Mouse (Mus musculus) adipocyte (in vitro differentiated cells): Measurements from ENCODE around the gene Bahcc1.

Experiments used
- DNase-seq: peaks from one replicate; pipeline ENCODE4 v3.0.0-alpha.2; 2016; ENCODE audit warnings: low spot score

Gene Bahcc1

GRCm38 (mm10) chr11:120242726-120243530 is 10.2 kb downstream of the Bahcc1 start:
- DNase-seq, result peak; percentile 83

DNA sequence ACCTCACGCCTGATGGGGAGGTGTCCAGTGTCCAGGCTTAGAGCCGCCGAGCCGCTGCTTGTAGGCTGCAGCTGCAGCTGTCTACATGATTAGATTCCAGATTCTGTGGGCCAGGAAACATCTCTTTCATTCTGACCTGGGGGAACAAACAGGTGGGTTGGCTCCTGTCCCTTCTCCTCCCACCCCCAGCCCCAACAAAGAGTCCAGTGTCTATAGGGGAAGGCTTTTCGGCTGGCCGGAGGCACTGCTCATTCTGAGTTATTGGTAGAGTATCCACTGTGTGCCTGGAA is 10.7 kb downstream of the Bahcc1 start:
- DNase-seq, result no peak

GRCm38 (mm10) chr11:120248160-120248793 is 15.5 kb downstream of the Bahcc1 start:
- DNase-seq, result peak; percentile 67

- DNase-seq, result no peak
These were observed 16.2 kb downstream of the Bahcc1 start for GRCm38 (mm10) chr11:120248899-120249298.

DNA sequence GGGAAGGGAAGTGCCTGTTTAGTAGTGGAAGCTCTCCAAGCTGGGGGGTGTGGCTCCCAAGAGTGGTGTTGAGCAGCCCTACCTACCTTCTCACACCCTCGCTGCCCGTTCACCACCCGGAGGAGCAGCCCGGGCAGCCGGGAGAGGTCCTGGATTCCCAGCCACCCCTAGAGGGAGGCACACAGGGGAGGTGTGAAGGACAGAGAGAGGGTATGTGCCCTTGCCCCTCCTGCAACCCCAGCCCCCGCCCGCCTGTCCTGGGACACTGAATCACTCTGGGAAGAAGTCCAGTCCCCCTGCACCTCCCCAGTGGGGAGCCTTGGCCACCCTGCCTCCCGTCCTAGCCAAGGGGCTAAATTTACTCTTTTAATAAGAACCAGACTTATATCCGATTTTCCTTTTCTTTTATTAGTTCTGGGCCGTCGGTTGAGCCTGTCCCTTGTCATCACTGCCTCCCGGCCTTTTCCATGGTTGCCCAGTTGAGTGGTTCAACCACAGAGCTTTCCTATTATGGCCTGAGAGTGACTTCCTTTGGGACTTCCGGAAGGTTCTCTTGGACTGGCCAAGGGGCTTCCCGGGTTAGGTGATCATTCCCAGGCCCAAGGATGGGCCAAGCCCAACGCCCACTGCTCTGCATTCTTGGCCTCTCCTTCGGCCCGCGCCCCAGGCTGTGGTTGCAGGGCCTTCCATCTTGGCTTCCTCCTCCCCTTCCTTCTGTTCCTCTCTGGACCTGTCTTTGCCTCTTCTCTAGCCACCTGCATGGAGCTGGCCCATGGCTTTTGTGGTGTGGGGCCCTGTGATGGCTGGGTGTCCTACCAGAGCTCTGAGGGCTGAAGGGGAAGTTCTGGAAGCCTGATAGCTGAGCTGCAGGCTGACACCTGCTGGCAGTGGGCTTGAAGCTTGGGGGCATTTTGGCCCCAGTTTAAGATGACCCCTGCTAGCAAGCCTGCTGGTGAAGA is 18.5 kb downstream of the Bahcc1 start:
- DNase-seq, result peak; percentile 62

DNA sequence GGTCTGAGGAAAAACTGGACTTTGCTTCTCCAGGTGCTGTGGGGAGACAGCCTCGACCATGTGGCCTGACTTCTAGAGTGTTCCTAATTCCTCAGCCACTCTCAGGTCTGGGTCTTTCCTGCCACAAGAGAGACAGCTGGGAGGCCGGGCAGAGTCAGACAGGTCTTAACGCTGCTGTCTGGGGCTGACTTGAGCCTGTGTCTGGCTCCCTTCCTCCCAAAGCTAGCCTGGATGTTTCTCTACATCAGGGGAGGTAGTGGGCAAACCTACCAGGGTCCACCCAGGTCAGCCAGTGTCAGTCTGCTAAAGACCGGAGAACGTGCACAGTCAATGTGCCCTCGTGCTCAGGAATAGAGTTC is 19.2 kb downstream of the Bahcc1 start:
- DNase-seq, result no peak

- no peak for DNase-seq
These were observed 19.7 kb downstream of the Bahcc1 start for GRCm38 (mm10) chr11:120252398-120252797.

GRCm38 (mm10) chr11:120252843-120253645 is 20.3 kb downstream of the Bahcc1 start:
- DNase-seq, result peak; percentile 60

DNA sequence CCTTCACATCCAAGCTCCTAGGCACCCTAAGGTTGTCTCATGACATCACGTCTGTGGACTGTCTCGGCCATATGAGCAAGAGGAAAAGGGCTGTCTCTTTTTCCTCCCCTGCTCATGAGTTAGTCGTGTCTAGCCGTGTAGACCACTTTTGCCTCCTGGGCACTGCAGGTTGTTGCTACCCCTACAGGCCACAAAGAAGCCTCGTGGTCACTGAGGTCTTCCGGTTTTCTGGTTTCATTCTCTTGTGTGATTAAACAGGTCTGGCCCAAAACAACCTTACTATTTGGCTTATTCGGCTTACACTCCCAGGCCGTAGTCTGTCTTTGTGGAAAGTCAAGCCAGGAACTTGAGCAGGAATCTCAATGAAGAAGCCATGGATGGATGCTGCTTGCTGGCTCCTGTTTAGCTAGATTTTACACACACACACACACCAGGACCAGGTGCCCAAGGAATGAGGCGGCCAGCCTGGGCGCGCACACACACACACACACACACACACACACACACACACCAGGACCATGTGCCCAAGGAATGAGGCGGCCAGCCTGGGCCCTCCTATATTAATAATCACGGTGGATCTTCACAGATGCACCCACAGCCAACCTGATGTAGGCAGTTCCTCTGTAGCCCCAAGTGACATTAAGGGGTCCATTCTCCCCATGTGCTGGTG is 21.0 kb downstream of the Bahcc1 start:
- no peak for DNase-seq

DNA sequence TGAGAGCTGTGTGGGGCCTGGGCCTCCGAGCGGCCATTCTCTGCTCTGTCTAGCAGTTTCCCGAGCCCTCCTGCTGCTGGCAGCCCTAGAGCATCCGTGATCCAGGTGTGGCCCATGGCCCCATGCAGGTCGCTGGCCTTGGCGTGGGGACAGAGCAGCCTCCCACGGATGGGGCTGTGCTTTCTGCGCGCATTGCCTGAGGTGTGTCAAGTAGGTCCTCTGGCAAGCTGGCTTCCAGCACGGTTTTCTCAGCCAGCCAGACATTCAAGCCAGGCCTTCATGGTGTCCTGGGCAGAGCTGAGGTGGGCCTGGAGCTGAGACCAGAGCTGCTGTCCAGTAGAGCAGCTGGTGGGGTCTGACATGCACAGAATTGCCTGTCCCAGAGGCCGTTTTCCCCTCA is 21.7 kb downstream of the Bahcc1 start:
- DNase-seq, result no peak

DNA sequence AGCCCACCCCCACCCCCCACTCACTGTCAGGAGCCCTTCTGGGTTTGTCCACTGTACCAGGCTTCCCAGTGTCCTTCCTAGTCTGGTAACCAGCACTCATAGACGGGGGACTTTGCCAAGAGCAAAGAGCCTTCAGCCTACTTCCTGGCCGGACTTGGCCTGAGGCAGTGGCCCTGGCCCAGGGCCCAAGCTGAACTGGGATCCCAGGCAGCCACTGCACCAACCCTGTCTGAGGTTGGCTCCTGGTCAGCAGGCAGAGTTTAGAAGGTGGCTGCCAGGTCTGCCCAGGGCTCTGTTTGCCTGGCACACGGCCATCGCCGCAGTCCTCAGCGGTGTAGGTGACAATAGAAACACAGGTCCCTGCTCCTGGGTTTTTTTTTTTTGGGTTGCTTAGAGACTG is 22.3 kb downstream of the Bahcc1 start:
- DNase-seq, result peak; percentile 98

DNA sequence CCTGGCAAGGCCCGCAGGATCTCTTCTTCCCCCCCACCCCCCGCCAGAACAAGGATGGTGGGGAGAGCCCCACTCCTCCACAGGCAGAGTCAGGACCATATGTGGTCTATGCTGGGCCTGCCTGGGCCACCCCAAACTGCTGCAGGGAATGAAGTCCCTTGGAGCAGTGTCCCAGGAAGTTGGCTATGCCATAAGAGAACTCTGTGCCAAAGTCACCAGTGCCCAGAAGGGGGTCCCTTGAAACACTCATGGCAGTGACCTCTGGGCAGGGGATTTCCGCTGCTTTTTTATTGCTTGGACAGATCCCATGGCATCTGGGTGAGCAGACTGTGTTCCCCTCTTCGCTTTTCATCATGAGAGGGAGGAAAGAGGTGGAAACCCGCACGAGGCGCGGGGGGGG is 22.8 kb downstream of the Bahcc1 start:
- no peak for DNase-seq

- peak; percentile 69 for DNase-seq
These were observed 23.4 kb downstream of the Bahcc1 start for GRCm38 (mm10) chr11:120256108-120256507.

DNA sequence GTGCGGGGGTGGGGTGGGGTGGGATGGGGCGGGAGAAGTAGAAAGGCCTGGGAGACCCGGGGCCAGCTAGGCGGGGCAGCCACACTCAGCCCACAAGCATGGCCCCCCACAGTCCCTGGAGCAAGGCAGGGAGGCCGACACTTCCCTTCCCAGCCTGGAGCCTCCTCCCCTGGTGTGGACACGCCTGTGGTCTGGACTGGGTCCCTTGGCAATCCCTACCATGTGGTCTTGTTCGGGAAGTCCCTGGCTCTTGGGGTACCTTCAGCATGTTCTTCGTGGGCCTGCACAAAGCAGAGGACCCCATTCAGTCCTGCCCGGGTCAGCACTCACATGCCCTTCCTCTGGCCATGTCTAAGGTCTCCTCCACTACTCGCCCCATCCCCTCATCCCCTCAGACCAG is 23.8 kb downstream of the Bahcc1 start:
- DNase-seq, result peak; percentile 63

GRCm38 (mm10) chr11:120256981-120257820 is 24.5 kb downstream of the Bahcc1 start:
- peak; percentile 81 for DNase-seq

- no peak for DNase-seq
These were observed 25.2 kb downstream of the Bahcc1 start for GRCm38 (mm10) chr11:120257911-120258310.

DNA sequence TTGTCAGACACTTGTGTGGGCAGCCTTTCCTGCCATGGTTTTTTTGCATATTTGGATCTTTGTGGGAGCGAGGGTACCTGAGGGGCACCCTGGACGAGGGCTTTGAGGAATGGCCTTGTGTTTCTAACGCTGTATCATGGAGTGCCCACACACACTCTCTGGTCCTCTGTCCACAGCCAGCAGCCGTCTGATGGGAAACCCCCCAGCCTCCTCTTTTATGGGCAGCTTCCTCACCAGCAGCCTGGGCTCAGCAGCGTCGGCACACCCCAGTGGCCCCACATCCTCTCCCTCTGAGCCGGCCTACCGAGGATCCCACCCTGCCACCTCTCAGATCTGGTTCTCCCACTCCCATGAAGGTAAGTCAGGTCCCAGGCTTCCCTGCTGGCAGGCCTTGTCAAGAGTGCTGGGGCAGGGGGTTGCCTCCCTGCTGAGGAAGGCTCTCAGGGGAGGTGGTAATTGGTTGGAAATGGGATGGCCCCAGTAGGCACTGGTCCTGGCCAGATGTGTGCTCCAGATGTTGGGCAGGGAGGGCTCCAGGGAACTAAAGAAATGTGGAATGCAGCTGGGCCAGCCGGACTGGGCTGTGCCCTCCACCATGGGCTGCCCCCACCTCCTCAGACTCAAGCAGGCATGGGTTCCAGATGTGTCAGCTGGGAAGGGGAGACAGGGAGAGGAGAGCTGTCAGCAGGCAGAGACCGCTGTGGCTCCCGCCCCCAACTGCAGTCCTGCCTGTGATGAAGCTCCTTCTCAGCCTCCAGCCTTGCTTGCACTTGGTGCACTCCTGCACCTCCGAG is 26.3 kb downstream of the Bahcc1 start:
- peak; percentile 67 for DNase-seq

- DNase-seq, result no peak
These were observed 27.3 kb downstream of the Bahcc1 start for GRCm38 (mm10) chr11:120259792-120260768.
